In genomic region chrX:150458766-150459350, GRCm38 (mm10) we compare ENCODE assay signal across 8 mouse cellular contexts. TPM values are rescaled to one million over a fixed set of nuclear protein-coding genes. Genes with fewer than 3 reads are reported as not detected.
A peak's percentile ranks its signal among the peaks of the same experiment; 100 is the strongest.
DNase-seq lines count a peak whose midpoint lies in the region; ATAC-seq lines count a peak whose summit lies in the region.

Tmem29 (minus strand) TSS chrX:150459154.

- peak; percentile 94 for ATAC-seq in inflammation-experienced regulatory T-cells, adult 6 months
- ATAC-seq in megakaryocyte-erythroid progenitor cell, adult 5-6 weeks (replicated peaks; ENCODE audit: low FRiP score, low TSS enrichment, poor library complexity, severe bottlenecking), result peak; percentile 100

- peak; percentile 95 for DNase-seq in adipocyte (ENCODE audit: low spot score)
- peak; percentile 93 for DNase-seq in embryo, embryonic 10 days (ENCODE audit: low spot score)
- DNase-seq in gastrocnemius, postnatal 14 days, result peak; percentile 89
- DNase-seq in left cerebral cortex, postnatal 10 days (ENCODE audit: extremely low spot score in 1 of 2, low spot score in 2 of 2), result peak; percentile 89 to 91
- DNase-seq in right cerebral cortex, postnatal 25 days, result peak; percentile 80
- DNase-seq in urinary bladder, postnatal 4 days (ENCODE audit: low spot score in 2 of 2), result peak; percentile 80 to 89

- intact Hi-C loops in gastrocnemius, postnatal 14 days (cut with DNase I; ENCODE audit: low total_unique reads), result no loop called here
- intact Hi-C loops in left cerebral cortex, postnatal 10 days (cut with DNase I), result no loop called here

RNA-seq across cellular contexts. Expression of gene Tmem29, which starts in this region (rescaled TPM):
- 1 to 10 TPM; 5.2 to 7.3 TPM for total RNA-seq in gastrocnemius, postnatal 14 days (2021)
- 10 to 100 TPM; 17.4 to 23.6 (median 18.4) TPM for polyA plus RNA-seq in inflammation-experienced regulatory T-cells, adult 6 months (2017; shearing (Covaris generic))
- total RNA-seq in left cerebral cortex, postnatal 10 days (2021), result 10 to 100 TPM; 53.1 to 55.1 TPM
- total RNA-seq in megakaryocyte-erythroid progenitor cell, adult 5-6 weeks (2014; fragmentation: Nextera tagmentation), result 21.0 and 23.4 TPM in 2 replicates
- total RNA-seq in megakaryocyte-erythroid progenitor cell, adult 5-6 weeks (2017), result 18.8 and 24.6 TPM in 2 replicates

Comparison
In these comparisons a context has a peak if more than half of its experiments do, and no peak if none do; other contexts are left out.
1. Peak in every context shown above with its lines: DNase-seq and ATAC-seq.